Mouse (Mus musculus) midbrain, embryonic 11.5 days (tissue): ENCODE data around the gene Ncoa6. TPM values are rescaled to one million over a fixed set of nuclear protein-coding genes. Genes with fewer than 3 reads are reported as not detected.

Experiments
- ATAC-seq: fragments of 200-750 bp; cut with Nextera tagmentation; 2 replicates; pipeline ENCODE4 v1.8.0; 2017; ENCODE audit warnings: moderate TSS enrichment, moderate library complexity; ENCODE audit not compliant: low FRiP score
- DNase-seq: peaks from one replicate; pipeline ENCODE4 v3.0.0; 2015; ENCODE audit warnings: low spot score; ENCODE audit errors: missing footprints
- H3K27ac ChIP-seq: fragments of 300-500 bp; sonication (generic); 2 replicates; pipeline ENCODE4 v1.5.1; 2014; ENCODE audit warnings: low read depth, low read length
- H3K27me3 ChIP-seq: fragments of 300-500 bp; sonication (generic); 2 replicates; pipeline ENCODE4 v1.6.1; 2014; ENCODE audit warnings: mild to moderate bottlenecking, low read length, moderate library complexity, mixed read lengths; ENCODE audit not compliant: control insufficient read depth, insufficient read depth
- H3K36me3 ChIP-seq: fragments of 300-500 bp; sonication (generic); 2 replicates; pipeline ENCODE4 v1.6.1; 2014; ENCODE audit warnings: mild to moderate bottlenecking, low read length, moderate library complexity, mixed read lengths; ENCODE audit not compliant: control insufficient read depth, insufficient read depth
- H3K4me1 ChIP-seq: fragments of 300-500 bp; sonication (generic); 2 replicates; pipeline ENCODE4 v1.6.1; 2014; ENCODE audit warnings: low read length; ENCODE audit not compliant: control insufficient read depth, insufficient read depth
- H3K4me2 ChIP-seq: fragments of 300-500 bp; sonication (generic); 2 replicates; pipeline ENCODE4 v1.6.1; 2014; ENCODE audit warnings: mild to moderate bottlenecking, moderate library complexity
- H3K4me3 ChIP-seq: fragments of 300-500 bp; sonication (generic); 2 replicates; pipeline ENCODE4 v1.5.1; 2014; ENCODE audit warnings: low read depth, low read length
- H3K9ac ChIP-seq: fragments of 300-500 bp; sonication (generic); 2 replicates; pipeline ENCODE4 v1.6.1; 2014; ENCODE audit warnings: low read length
- H3K9me3 ChIP-seq: fragments of 300-500 bp; sonication (generic); 2 replicates; pipeline ENCODE4 v1.6.1; 2016; ENCODE audit warnings: low read length; ENCODE audit not compliant: control insufficient read depth
- WGBS: fragments of 180-500 bp; shearing (Covaris S2); extraction: QIAGEN DNeasy Blood & Tissue Kit; methylation state at CpG from one replicate; pipeline ENCODE4 v1.1.7; 2014; 5-methylcytosine and 5-hydroxymethylcytosine counted together
- polyA plus RNA-seq: library from polyadenylated mRNA; unstranded; fragments of >200 nt; fragmentation: Nextera tagmentation; extraction: Ambion mirVana; gene quantifications from 2 replicates; pipeline ENCODE4 v1.2.1, GENCODE M21; 2014

Ncoa6 gene
- polyA plus RNA-seq, result 33.5 and 33.6 TPM in 2 replicates

GRCm38 (mm10) chr2:155473570-155474088, at the start of gene Ncoa6:
Gene Ncoa6 (minus strand): TSS chr2:155473894.
- Histone ChIP-seq H3K36me3 (no peaks in the 10 kb centered on the region), H3K9me3 (no peaks in the 10 kb centered on the region), H3K4me3 (peak within 1 kb of the TSS; percentile 98), H3K27ac (peak within 1 kb of the TSS; percentile 69), H3K4me1 (peaks cover 8% of the 10 kb centered on the region), H3K9ac (peak within 1 kb of the TSS; percentile 97), H3K27me3 (no peaks in the 10 kb centered on the region), H3K4me2 (peak within 1 kb of the TSS; percentile 70)
- DNase-seq, result peak; percentile 97
- WGBS, result under 1% methylated on average over 60 of the region's 72 CpGs
- peak; percentile 89 for ATAC-seq

DNA sequence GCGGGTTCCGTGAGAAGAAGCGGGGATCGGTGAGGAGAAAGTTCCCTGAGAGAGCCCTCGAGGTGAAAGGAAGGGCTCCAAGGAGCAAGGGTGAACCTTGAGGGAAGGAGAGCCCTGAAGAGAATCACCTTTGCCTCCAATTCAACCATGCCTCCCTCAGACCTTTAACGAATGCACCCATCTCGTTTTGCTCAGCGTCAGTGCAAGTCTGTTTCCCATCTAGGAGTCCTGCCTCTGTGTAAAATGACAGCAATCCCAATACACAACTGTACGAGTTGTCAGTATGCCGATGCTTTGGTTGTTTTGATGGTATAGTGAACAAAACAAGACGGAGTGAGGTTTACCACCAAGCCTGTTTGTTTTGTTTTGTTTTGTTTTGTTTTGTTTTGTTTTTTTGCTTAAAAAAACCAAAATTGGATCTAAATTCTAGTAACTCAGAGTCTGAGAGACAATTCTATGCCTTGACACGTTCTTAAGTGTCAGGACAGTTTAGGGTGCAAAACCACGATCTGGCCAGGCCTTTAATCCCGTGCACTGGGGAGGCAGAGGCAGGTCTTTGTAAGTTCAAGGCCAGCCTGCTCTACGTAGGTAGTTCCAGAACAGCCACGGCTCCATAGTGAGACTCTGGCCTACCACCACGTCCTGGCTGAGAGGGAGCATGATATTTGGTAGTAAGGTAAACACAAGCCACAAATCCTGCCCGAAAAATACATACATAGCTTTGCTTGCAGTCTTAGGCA, 45.0 kb upstream of the Ncoa6 start:
- Histone ChIP-seq H3K9ac (peak overlapping the region; percentile 68), H3K36me3 (no peaks in the 10 kb centered on the region), H3K4me2 (peak overlapping the region; percentile 86), H3K4me1 (peaks cover 11% of the 10 kb centered on the region), H3K27ac (no peak overlapping the region; the same call in 1 of the 2 replicates), H3K4me3 (peak overlapping the region; percentile 71), H3K27me3 (no peaks in the 10 kb centered on the region; the same call in 1 of the 2 replicates), H3K9me3 (no peaks in the 10 kb centered on the region)
- DNase-seq, result no peak
- ATAC-seq, result no peak
- WGBS, result 26% methylated on average over 18 of the region's 18 CpGs

- H3K4me2 ChIP-seq, result peak within 1 kb of the TSS; percentile 86
- H3K4me3 ChIP-seq, result peak within 1 kb of the TSS; percentile 71
- H3K9ac ChIP-seq, result peak within 1 kb of the TSS; percentile 68
- H3K27me3 ChIP-seq, result no peaks in the 10 kb centered on the region; the same call in 1 of the 2 replicates
- no peak within 1 kb of the TSS; the same call in 1 of the 2 replicates for H3K27ac ChIP-seq
- ATAC-seq, result peak; percentile 98
- no peaks in the 10 kb centered on the region for H3K36me3 ChIP-seq
- no peaks in the 10 kb centered on the region for H3K9me3 ChIP-seq
- DNase-seq, result peak; percentile 99
- 5% methylated on average over 66 of the region's 70 CpGs for WGBS
- H3K4me1 ChIP-seq, result peaks cover 14% of the 10 kb centered on the region
Observed at GRCm38 (mm10) chr2:155517455-155518423, 44.0 kb upstream of the Ncoa6 start, which contains the start of the genes Acss2 and Ggt7. Gene Acss2 (plus strand): TSS chr2:155517948. Gene Ggt7 (minus strand): TSS chr2:155518237.

- Histone ChIP-seq H3K4me3 (no peak overlapping the region), H3K9ac (no peak overlapping the region), H3K4me2 (no peak overlapping the region), H3K27me3 (no peaks in the 10 kb centered on the region; the same call in 1 of the 2 replicates), H3K4me1 (peaks cover 14% of the 10 kb centered on the region), H3K9me3 (no peaks in the 10 kb centered on the region), H3K36me3 (no peaks in the 10 kb centered on the region), H3K27ac (no peak overlapping the region)
- 5% methylated on average over 1 of the region's 1 CpGs for WGBS
- DNase-seq, result peak; percentile 95
- ATAC-seq, result no peak
Observed at GRCm38 (mm10) chr2:155515941-155516340, 42.2 kb upstream of the Ncoa6 start.

DNA sequence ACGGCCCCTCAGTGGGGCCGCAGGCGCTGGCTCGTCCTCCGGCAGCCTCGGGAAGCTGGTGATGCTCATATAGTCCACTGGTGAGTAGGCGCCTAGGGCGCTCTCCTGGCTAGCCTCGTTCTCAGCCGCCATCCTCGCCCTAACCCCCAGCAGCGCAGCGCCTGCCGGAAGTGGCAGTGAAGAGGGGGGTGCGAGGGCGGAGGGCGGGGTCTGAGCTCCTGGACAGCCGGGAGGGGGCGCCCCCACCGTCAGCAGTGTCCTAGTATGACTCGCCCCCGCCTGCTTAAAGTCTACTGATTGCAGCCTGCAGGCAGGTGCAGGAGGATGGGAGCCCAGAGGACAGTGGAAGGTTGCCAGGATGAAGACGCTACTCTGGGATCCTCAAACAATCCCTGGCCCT, 41.0 kb upstream of the Ncoa6 start:
- peak overlapping the region; percentile 84 for H3K4me2 ChIP-seq
- DNase-seq (peak; percentile 95), ATAC-seq (peak; percentile 35)
- H3K27ac ChIP-seq, result 0 out of 2 replicates have a peak overlapping the region, but pooled peaks have one; percentile 36
- WGBS, result 1% methylated on average over 22 of the region's 23 CpGs
- H3K9me3 ChIP-seq, result no peaks in the 10 kb centered on the region
- peaks cover 14% of the 10 kb centered on the region for H3K4me1 ChIP-seq
- peak overlapping the region; percentile 49 for H3K4me3 ChIP-seq
- peak overlapping the region; percentile 79 for H3K9ac ChIP-seq
- no peaks in the 10 kb centered on the region for H3K36me3 ChIP-seq
- no peaks in the 10 kb centered on the region; the same call in 1 of the 2 replicates for H3K27me3 ChIP-seq

DNA sequence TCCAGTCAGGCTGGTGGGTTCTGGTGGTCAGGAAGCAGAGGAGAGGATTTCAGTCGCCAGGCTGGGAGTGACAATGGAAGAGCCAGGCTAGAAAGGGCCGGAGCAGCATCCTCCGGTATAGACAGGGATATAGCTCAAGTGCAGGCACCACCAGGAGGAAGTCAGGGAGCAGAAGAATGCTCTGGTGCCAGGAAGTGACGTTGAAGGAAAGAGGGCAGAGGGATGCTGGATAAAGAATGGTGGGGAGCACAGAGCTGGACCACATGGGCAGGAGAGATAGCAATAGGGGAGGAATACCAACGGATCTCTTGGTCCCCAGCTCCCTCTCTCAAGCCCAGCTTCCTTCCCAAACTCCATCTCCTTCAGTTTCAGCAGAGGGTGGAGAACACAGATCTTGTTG, 39.8 kb upstream of the Ncoa6 start:
- H3K36me3 ChIP-seq, result no peaks in the 10 kb centered on the region
- no peak overlapping the region for H3K27ac ChIP-seq
- H3K4me2 ChIP-seq, result peak overlapping the region; percentile 84
- no peak for DNase-seq
- ATAC-seq, result no peak
- WGBS, result 74% methylated on average over 5 of the region's 5 CpGs
- no peak overlapping the region; the same call in 1 of the 2 replicates for H3K9ac ChIP-seq
- peaks cover 12% of the 10 kb centered on the region for H3K4me1 ChIP-seq
- H3K27me3 ChIP-seq, result no peaks in the 10 kb centered on the region; the same call in 1 of the 2 replicates
- no peaks in the 10 kb centered on the region for H3K9me3 ChIP-seq
- peak overlapping the region; percentile 49; the same call in 1 of the 2 replicates for H3K4me3 ChIP-seq

- Histone ChIP-seq H3K4me1 (peaks cover 12% of the 10 kb centered on the region), H3K4me2 (no peak overlapping the region), H3K4me3 (no peak overlapping the region), H3K9me3 (no peaks in the 10 kb centered on the region), H3K36me3 (no peaks in the 10 kb centered on the region), H3K27ac (no peak overlapping the region), H3K9ac (no peak overlapping the region), H3K27me3 (no peaks in the 10 kb centered on the region; the same call in 1 of the 2 replicates)
- 73% methylated on average over 4 of the region's 4 CpGs for WGBS
- DNase-seq (no peak), ATAC-seq (no peak)
Observed at GRCm38 (mm10) chr2:155512479-155512878, 38.8 kb upstream of the Ncoa6 start.

- DNase-seq (no peak), ATAC-seq (no peak)
- Histone ChIP-seq H3K4me1 (no peaks in the 10 kb centered on the region; the same call in 1 of the 2 replicates), H3K36me3 (no peaks in the 10 kb centered on the region), H3K27me3 (no peaks in the 10 kb centered on the region), H3K27ac (no peak overlapping the region), H3K4me3 (no peak overlapping the region), H3K9ac (no peak overlapping the region), H3K4me2 (no peak overlapping the region), H3K9me3 (no peaks in the 10 kb centered on the region)
- 73% methylated on average over 10 of the region's 10 CpGs for WGBS
Observed at GRCm38 (mm10) chr2:155507721-155508470, 34.2 kb upstream of the Ncoa6 start.
